Mouse (Mus musculus) liver, embryonic 14.5 days (tissue): ENCODE results near the gene Fosl1.

ENCODE experiments used
- CTCF ChIP-seq: IDR thresholded peaks from 2 replicates; pipeline ENCODE4 v1.5.1; 2016; ENCODE audit warnings: antibody characterized with exemption, low read depth, control low read depth
- EP300 ChIP-seq: IDR thresholded peaks from 2 replicates; pipeline ENCODE4 v1.6.1; 2016; ENCODE audit warnings: antibody characterized with exemption, low read depth

- no peak for TF ChIP-seq CTCF
- no peak for TF ChIP-seq EP300
Observed at GRCm38 (mm10) chr19:5471846-5472245, 24.5 kb downstream of the Fosl1 start.
